Mouse (Mus musculus) c-Kit-negative CD71-positive TER-119-positive erythroid progenitor cells, embryonic 14.5 days (primary cell): Measurements from ENCODE around the gene Il3ra.

Source experiments
- DNase-seq: peaks from one replicate; pipeline ENCODE4 v3.0.0-alpha.2; 2013; ENCODE audit warnings: low read depth, low spot score

The Il3ra gene

DNA sequence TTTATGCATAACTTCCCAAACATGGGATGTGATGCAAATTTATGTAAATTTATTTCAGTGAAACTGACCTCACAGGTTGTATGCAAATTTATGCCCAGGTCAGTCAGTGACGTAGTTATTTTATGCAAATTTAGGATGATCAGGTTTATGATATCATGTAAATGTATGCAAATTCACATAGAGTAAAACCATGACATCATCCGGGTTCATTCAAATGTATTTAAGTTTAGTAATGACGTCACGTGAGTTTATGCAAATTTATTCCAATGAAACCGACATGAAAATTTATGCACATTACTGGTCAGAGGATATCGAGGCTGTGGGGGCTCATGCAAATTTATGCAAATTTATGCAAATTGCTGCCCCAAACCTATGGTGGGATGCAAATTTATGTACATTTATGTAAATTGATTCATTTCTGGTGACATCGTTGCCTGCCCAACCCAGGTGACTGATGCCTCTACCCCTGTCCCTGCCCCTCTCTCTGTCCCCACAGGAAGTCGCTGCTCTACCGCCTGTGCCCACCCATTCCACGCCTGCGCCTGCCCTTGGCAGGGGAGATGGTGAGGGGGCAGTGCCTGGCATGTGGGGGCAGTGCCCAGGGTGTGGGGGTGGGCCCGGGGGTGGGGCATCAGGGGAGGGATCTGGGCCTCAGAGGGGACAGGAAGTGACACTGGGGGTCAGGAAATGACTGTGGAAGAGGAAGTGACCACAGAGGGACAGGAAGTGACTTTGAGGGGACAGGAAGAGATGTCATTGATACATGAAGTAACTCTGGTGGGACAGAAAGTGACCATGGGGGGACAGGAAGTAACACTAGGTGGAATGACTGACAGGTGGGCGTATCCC, 8.7 kb downstream of the Il3ra start:
- no peak for DNase-seq

GRCm38 (mm10) chr14:14355360-14355646, 9.2 kb downstream of the Il3ra start:
- DNase-seq = no peak

- DNase-seq = no peak
These were observed 49.5 kb downstream of the Il3ra start for GRCm38 (mm10) chr14:14395535-14395934.

- no peak for DNase-seq
These were observed 54.9 kb downstream of the Il3ra start, which contains the start of gene Olfr721-ps1 for GRCm38 (mm10) chr14:14400998-14401397. Olfr721-ps1 (plus strand) TSS chr14:14401298.
